Mouse (Mus musculus): ENCODE results near the gene Chil5.
"Not testable (repeated sequence)": the region's sequence is repeated elsewhere in the genome, so short reads cannot be mapped to it uniquely, and the experiment has no call there.

GRCm38 (mm10) chr3:106067707-106068106, 35.1 kb upstream of the Chil5 start:
- not testable (repeated sequence) for TF ChIP-seq GATA1 (IDR thresholded peaks at IDR 0.05; ENCODE audit: borderline replicate concordance, low read length); FLI1 (IDR thresholded peaks at IDR 0.05; ENCODE audit: low read length)

All from megakaryocyte, embryonic 14.5 days (primary cell).